Mouse (Mus musculus): Measurements from ENCODE around the gene Sccpdh.
"Not testable (repeated sequence)": the region's sequence is repeated elsewhere in the genome, so short reads cannot be mapped to it uniquely, and the experiment has no call there.

DNA sequence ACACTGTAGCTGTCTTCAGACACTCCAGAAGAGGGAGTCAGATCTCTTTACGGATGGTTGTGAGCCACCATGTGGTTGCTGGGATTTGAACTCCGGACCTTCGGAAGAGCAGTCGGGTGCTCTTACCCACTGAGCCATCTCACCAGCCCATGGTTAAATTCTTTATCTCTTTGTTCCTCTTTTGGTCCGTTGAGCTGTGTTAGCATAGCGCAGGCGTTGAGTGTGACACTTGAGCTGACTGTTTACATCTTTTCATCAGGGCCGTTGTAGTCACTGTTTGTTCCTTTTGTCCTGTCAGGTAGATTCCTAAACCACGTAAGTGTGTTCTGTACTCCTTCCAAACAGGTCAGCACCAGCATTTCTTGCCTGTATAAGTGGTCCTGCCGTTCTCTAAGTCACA is 14.7 kb downstream of the Sccpdh start:
- TF ChIP-seq CTCF (IDR thresholded peaks at IDR 0.05; ENCODE audit: low read depth, low read length); POLR2A (IDR thresholded peaks at IDR 0.05; ENCODE audit: borderline replicate concordance, low read depth, low read length): not testable (repeated sequence)
